Mouse (Mus musculus) small intestine, adult 2 months (tissue): Measurements from ENCODE around the gene Ugt1a6b. TPM values are rescaled to one million over a fixed set of nuclear protein-coding genes. Genes with fewer than 3 reads are reported as not detected.

Source experiments
- H3K27ac ChIP-seq: fragments of 200-500 bp; 2 replicates; pipeline ENCODE4 v1.5.1; 2012; ENCODE audit warnings: low read depth, low read length, control low read depth, inconsistent platforms; ENCODE audit not compliant: insufficient read depth
- H3K27me3 ChIP-seq: fragments of 200-500 bp; 2 replicates; pipeline ENCODE4 v1.6.1; 2012; ENCODE audit warnings: mild to moderate bottlenecking, moderate library complexity, low read length, inconsistent platforms; ENCODE audit not compliant: control insufficient read depth, insufficient read depth
- H3K36me3 ChIP-seq: fragments of 200-500 bp; 2 replicates; pipeline ENCODE4 v1.6.1; 2012; ENCODE audit warnings: mild to moderate bottlenecking, low read length, control low read depth, inconsistent platforms; ENCODE audit not compliant: control insufficient read depth, insufficient read depth
- H3K4me1 ChIP-seq: fragments of 200-500 bp; 2 replicates; pipeline ENCODE4 v1.6.1; 2012; ENCODE audit warnings: low read length, inconsistent platforms, mixed read lengths; ENCODE audit not compliant: control insufficient read depth, insufficient read depth, insufficient read length
- H3K4me3 ChIP-seq: fragments of 200-500 bp; 2 replicates; pipeline ENCODE4 v1.5.1; 2012; ENCODE audit warnings: low read depth, mild to moderate bottlenecking, control low read depth, inconsistent platforms, low read length, moderate library complexity
- CTCF ChIP-seq: fragments of 200-500 bp; IDR thresholded peaks from 2 replicates; pipeline ENCODE4 v1.5.1; 2012; ENCODE audit warnings: low read depth, mild to moderate bottlenecking, control low read depth, inconsistent platforms, low read length, moderate library complexity, mixed read lengths; ENCODE audit not compliant: insufficient replicate concordance, insufficient read length; ENCODE audit errors: extremely low read depth
- POLR2A ChIP-seq: fragments of 200-500 bp; IDR thresholded peaks from 2 replicates; pipeline ENCODE4 v1.6.1; 2012; ENCODE audit warnings: low read depth, mild to moderate bottlenecking, control low read depth, inconsistent platforms, low read length, moderate library complexity
- WGBS: fragments of 180-500 bp; shearing (Covaris S2); methylation state at CpG from one replicate; pipeline ENCODE4 v1.1.7; 2018; 5-methylcytosine and 5-hydroxymethylcytosine counted together
- polyA plus RNA-seq: library from polyadenylated mRNA; depleted of rRNA; stranded (reverse); fragments of >200 nt; gene quantifications from 2 replicates; pipeline ENCODE4 v1.2.3, GENCODE M21; 2012

Ugt1a6b gene
- polyA plus RNA-seq, 1 experiment = 2.7 TPM

DNA sequence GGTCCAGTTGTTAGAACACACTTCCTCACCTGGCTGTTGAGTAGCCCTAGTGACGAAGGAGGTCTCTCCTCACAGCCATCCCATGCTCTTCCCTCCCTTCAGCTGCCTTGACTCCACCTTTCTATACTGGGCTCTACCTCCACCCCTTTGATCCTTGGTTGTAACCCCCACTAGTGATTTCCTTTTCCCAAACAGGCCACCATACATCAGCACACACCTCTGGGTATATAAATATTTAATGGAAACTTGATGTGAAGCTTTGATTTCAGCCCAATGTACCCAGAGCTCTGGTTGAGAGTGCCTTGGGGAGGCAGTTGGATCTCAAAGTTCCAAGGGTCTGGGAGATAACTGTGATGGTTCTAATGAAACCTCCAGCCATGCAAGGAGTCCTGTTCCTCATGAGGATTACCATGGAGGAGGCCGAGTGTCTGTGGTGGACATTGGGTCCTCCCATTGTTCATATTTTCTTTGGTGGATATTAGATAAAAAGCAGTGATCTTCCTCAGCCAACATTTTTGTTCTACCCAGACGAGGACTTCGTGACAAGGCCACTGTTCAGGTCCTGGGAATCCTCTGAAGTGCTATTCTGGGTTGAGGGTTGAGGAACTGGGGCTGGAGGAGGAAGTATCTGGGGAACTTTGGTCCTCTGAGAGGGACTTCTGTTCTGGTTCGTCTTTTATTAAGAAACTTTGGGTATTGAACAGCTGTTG, 123.8 kb downstream of the Ugt1a6b start, which contains the start of gene Mroh2a:
Mroh2a (plus strand) TSS at position 317 of the 710 bp plus-strand sequence.
- H3K27me3 ChIP-seq = no peaks in the 10 kb centered on the region
- 56% methylated on average over 5 of the region's 5 CpGs for WGBS

DNA sequence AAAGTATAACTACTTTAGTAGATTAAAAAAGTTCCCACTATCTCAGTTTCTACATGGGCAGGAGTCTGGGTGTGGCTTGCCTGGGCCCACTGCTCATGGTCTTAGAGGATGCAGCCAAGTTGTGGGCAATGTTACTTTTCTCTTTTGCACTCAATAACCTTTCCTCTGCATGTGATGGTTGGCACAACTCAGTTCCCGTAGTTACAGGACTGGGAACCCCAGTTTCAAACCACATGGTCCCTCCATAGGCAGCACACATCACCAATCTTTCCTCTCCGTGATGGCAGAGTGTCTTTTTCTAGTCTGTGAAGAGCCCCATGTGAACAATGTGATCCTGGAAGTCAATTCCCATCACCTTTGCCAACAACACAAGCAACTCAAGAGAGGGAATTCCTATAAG, 124.4 kb downstream of the Ugt1a6b start:
- TF ChIP-seq POLR2A (no peak), CTCF (no peak)
- no peak overlapping the region for H3K27ac ChIP-seq
- no peak overlapping the region for H3K4me3 ChIP-seq
- peaks cover 3% of the 10 kb centered on the region; the same call in 1 of the 2 replicates for H3K4me1 ChIP-seq
- 61% methylated on average over 2 of the region's 2 CpGs for WGBS
- H3K27me3 ChIP-seq = no peaks in the 10 kb centered on the region
- no peaks in the 10 kb centered on the region for H3K36me3 ChIP-seq

More for the DNA sequence above, 123.8 kb downstream of the Ugt1a6b start, which contains the start of gene Mroh2a:
- Histone ChIP-seq H3K4me3 (no peak within 1 kb of the TSS), H3K36me3 (no peaks in the 10 kb centered on the region), H3K27ac (peak within 1 kb of the TSS; percentile 2; the same call in 1 of the 2 replicates), H3K4me1 (peaks cover 3% of the 10 kb centered on the region; the same call in 1 of the 2 replicates)
- no peak for TF ChIP-seq POLR2A
- no peak for TF ChIP-seq CTCF

DNA sequence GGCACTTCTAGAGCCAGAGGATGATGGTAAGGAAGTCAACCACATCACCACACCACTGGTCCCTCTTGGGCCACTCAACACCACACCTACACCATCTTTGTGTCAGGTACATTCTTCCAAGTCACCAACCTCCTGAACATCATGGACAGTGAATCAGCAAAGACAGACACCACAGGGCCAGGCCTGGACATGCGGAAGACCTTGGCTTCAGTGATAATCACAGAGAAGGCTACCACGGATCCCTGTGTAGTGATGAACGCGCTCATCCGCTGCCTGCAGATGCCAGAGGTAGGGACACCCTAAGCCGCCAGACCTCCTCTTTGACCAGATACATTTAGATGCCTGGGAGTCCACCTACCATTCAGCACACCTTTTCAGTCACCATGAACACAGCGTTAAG, 125.1 kb downstream of the Ugt1a6b start:
- TF ChIP-seq CTCF (no peak), POLR2A (no peak)
- Histone ChIP-seq H3K27ac (no peak overlapping the region), H3K36me3 (no peaks in the 10 kb centered on the region), H3K4me1 (peaks cover 3% of the 10 kb centered on the region; the same call in 1 of the 2 replicates), H3K27me3 (no peaks in the 10 kb centered on the region), H3K4me3 (no peak overlapping the region)
- WGBS = 71% methylated on average over 7 of the region's 7 CpGs

DNA sequence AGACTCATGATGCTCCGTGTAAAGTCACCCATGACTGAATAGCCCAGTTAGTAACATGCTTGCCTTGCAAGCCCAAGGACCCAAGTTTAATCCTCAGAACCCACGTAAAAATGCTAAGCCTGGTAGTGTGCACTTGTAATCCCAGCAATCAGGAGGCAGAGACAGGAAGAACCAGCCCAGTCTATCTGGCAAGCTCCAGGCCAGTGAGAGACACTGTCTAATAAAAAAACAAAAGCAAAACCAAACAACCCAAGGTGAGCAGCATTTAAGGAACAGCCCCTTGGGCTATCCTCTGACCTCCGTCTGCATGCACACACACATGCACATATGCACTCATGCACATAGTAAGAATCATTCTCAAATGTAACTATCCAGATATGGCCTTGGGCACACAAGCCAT, 126.5 kb downstream of the Ugt1a6b start:
- Histone ChIP-seq H3K36me3 (no peaks in the 10 kb centered on the region), H3K4me1 (peaks cover 3% of the 10 kb centered on the region; the same call in 1 of the 2 replicates), H3K27me3 (no peaks in the 10 kb centered on the region), H3K27ac (no peak overlapping the region), H3K4me3 (no peak overlapping the region)
- WGBS = 81% methylated on average over 3 of the region's 3 CpGs
- no peak for TF ChIP-seq CTCF
- no peak for TF ChIP-seq POLR2A

DNA sequence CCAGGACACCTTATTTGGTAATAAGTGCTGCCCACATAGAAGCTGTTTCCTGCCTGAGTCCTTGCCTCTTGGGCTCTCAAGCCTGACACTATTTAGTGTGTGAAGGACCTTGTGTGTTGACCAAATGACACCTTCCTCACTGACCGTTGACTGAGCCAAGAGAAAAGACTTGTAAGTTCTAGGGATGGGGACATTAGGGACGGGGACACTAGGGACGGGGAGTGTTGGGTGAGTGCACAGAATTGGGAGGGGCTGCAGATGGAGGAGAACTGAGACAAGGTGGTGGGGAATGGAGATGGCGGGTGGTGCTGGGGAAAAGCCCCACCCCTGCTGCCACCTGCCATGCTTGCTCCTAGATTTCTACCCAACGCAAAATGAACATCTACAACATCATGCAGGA, 126.9 kb downstream of the Ugt1a6b start:
- no peak overlapping the region for H3K4me3 ChIP-seq
- no peaks in the 10 kb centered on the region for H3K36me3 ChIP-seq
- no peaks in the 10 kb centered on the region for H3K27me3 ChIP-seq
- no peak overlapping the region for H3K27ac ChIP-seq
- peaks cover 3% of the 10 kb centered on the region; the same call in 1 of the 2 replicates for H3K4me1 ChIP-seq
- WGBS = 87% methylated on average over 5 of the region's 5 CpGs
- no peak for TF ChIP-seq CTCF
- no peak for TF ChIP-seq POLR2A

DNA sequence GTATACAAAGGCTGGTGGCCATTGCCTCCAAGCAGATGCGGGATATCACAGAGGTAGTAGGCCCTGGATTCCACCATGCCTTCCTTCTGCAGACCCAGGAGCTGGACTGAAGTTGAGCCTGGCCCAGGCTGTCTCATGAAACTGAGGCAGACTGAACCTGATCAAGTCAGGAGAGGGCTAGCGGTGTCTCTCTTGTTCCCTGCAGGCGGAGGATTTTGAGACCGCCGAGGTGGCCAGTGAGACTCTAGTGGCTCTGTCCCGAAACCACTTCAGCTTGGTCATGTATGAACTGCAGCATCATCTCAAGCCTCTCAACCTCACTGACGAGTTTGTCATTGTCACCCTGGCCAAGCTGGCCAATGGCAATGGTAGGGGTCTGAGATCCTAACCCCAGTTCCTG, 127.4 kb downstream of the Ugt1a6b start:
- H3K4me3 ChIP-seq = no peak overlapping the region
- no peaks in the 10 kb centered on the region for H3K27me3 ChIP-seq
- H3K4me1 ChIP-seq = peaks cover 3% of the 10 kb centered on the region; the same call in 1 of the 2 replicates
- TF ChIP-seq POLR2A (no peak), CTCF (no peak)
- H3K27ac ChIP-seq = no peak overlapping the region
- 71% methylated on average over 7 of the region's 7 CpGs for WGBS
- no peaks in the 10 kb centered on the region for H3K36me3 ChIP-seq

DNA sequence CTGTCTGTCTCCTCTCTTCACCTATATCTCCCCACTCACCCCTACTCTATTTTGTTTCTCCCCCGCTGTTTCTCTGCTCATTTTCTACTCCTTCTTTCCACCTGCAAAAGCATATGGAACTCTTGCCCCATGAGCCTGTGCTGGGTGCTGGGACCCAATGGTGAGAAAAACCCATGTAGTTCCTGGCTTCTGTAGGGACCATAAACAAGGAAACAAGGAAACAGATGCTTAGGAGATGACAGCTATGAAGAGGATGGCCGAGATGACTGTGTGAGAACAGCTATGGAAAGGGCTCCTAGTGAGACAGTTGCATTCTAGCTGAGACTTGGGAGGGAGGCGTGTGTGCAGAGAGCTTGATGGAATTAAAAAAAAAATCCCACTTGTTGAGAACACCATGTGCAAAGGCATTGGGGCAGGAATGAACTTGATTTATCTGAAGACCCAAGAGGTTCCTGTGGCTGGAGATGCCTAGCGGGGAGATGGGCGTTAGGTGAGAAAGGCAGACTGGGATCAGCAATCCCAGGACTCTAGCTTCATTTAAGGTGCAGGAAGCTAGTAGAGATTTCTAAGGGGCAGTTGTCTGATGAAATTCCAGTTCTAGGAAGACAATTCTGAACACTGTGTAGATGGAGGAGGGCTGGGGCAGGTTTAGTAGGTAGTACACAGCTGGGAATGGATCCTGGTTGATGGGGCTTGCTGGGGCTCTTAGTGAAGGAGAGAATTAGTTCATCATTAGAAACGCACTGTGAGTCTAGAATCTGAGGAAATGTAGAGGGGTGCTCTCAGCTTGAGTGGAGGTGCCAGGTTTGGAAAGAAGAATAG, 128.1 kb downstream of the Ugt1a6b start:
- Histone ChIP-seq H3K4me3 (no peak overlapping the region), H3K27me3 (no peaks in the 10 kb centered on the region), H3K27ac (no peak overlapping the region), H3K4me1 (peaks cover 3% of the 10 kb centered on the region; the same call in 1 of the 2 replicates), H3K36me3 (no peaks in the 10 kb centered on the region)
- 78% methylated on average over 6 of the region's 6 CpGs for WGBS
- TF ChIP-seq CTCF (no peak), POLR2A (no peak)
